Mouse (Mus musculus) lung, embryonic 16.5 days (tissue): ENCODE measurements around the gene Ankrd44. TPM values are rescaled to one million over a fixed set of nuclear protein-coding genes. Genes with fewer than 3 reads are reported as not detected.

Experiments used
- ATAC-seq: fragments of 200-750 bp; cut with Nextera tagmentation; 2 replicates; pipeline ENCODE4 v1.8.0; 2017; ENCODE audit warnings: low read depth, mild to moderate bottlenecking, moderate library complexity
- H3K27ac ChIP-seq: fragments of 300-500 bp; sonication (generic); 2 replicates; pipeline ENCODE4 v1.5.1; 2014; ENCODE audit warnings: mild to moderate bottlenecking, control low read depth, low read length
- H3K27me3 ChIP-seq: fragments of 300-500 bp; sonication (generic); 2 replicates; pipeline ENCODE4 v1.6.1; 2014; ENCODE audit warnings: low read depth, low read length, mixed read lengths; ENCODE audit not compliant: control insufficient read depth, insufficient read depth
- H3K36me3 ChIP-seq: fragments of 300-500 bp; sonication (generic); 2 replicates; pipeline ENCODE4 v1.6.1; 2014; ENCODE audit warnings: low read length; ENCODE audit not compliant: control insufficient read depth, insufficient read depth
- H3K4me1 ChIP-seq: fragments of 300-500 bp; sonication (generic); replicated peaks from 2 replicates; pipeline ENCODE4 v1.6.1; 2014; ENCODE audit warnings: low read length, mixed read lengths; ENCODE audit not compliant: control insufficient read depth, insufficient read depth
- H3K4me2 ChIP-seq: fragments of 300-500 bp; sonication (generic); 2 replicates; pipeline ENCODE4 v1.6.1; 2014; ENCODE audit warnings: low read depth, low read length, control low read depth
- H3K4me3 ChIP-seq: fragments of 300-500 bp; sonication (generic); 2 replicates; pipeline ENCODE4 v1.5.1; 2014; ENCODE audit warnings: mild to moderate bottlenecking, low read length, control low read depth
- H3K9ac ChIP-seq: fragments of 300-500 bp; sonication (generic); 2 replicates; pipeline ENCODE4 v1.6.1; 2014; ENCODE audit warnings: low read length, control low read depth
- H3K9me3 ChIP-seq: fragments of 300-500 bp; sonication (generic); 2 replicates; pipeline ENCODE4 v1.6.1; 2016; ENCODE audit warnings: low read length; ENCODE audit not compliant: control insufficient read depth
- WGBS: fragments of 180-500 bp; shearing (Covaris S2); extraction: QIAGEN DNeasy Blood & Tissue Kit; methylation state at CpG from one replicate; pipeline ENCODE4 v1.1.7; 2014; 5-methylcytosine and 5-hydroxymethylcytosine counted together
- polyA plus RNA-seq: library from polyadenylated mRNA; unstranded; fragments of >200 nt; fragmentation: Nextera tagmentation; extraction: Ambion mirVana; gene quantifications from 2 replicates; pipeline ENCODE4 v1.2.1, GENCODE M21; 2015

Gene Ankrd44
- polyA plus RNA-seq, 1 experiment from 2014 or later, result 19.5 TPM

- H3K27ac ChIP-seq, result no peak overlapping the region
- no peaks in the 10 kb centered on the region for H3K27me3 ChIP-seq
- peaks cover 4% of the 10 kb centered on the region for H3K4me1 ChIP-seq
- no peaks in the 10 kb centered on the region for H3K9me3 ChIP-seq
- ATAC-seq, result no peak
- no peak overlapping the region for H3K4me3 ChIP-seq
- 93% methylated on average over 9 of the region's 9 CpGs for WGBS
- H3K36me3 ChIP-seq, result no peaks in the 10 kb centered on the region
- H3K4me2 ChIP-seq, result no peak overlapping the region
- H3K9ac ChIP-seq, result no peak overlapping the region
Measured at GRCm38 (mm10) chr1:54804406-54804805, 121.8 kb downstream of the Ankrd44 start.

GRCm38 (mm10) chr1:54802703-54803102 lies 123.5 kb downstream of the Ankrd44 start:
- Histone ChIP-seq H3K9ac (no peak overlapping the region), H3K27ac (no peak overlapping the region), H3K36me3 (no peaks in the 10 kb centered on the region), H3K4me2 (no peak overlapping the region), H3K9me3 (no peaks in the 10 kb centered on the region), H3K27me3 (no peaks in the 10 kb centered on the region), H3K4me1 (peaks cover 10% of the 10 kb centered on the region), H3K4me3 (no peak overlapping the region)
- ATAC-seq, result peak; percentile 46
- WGBS, result 56% methylated on average over 11 of the region's 11 CpGs

GRCm38 (mm10) chr1:54801256-54801655 lies 124.9 kb downstream of the Ankrd44 start:
- no peak overlapping the region for H3K4me3 ChIP-seq
- 69% methylated on average over 2 of the region's 3 CpGs for WGBS
- no peak overlapping the region for H3K9ac ChIP-seq
- H3K27me3 ChIP-seq, result no peaks in the 10 kb centered on the region
- no peak overlapping the region for H3K27ac ChIP-seq
- peaks cover 10% of the 10 kb centered on the region for H3K4me1 ChIP-seq
- no peaks in the 10 kb centered on the region for H3K36me3 ChIP-seq
- H3K4me2 ChIP-seq, result no peak overlapping the region
- H3K9me3 ChIP-seq, result no peaks in the 10 kb centered on the region
- ATAC-seq, result no peak

GRCm38 (mm10) chr1:54799421-54799820 lies 126.8 kb downstream of the Ankrd44 start:
- Histone ChIP-seq H3K4me3 (no peak overlapping the region), H3K27ac (no peak overlapping the region), H3K36me3 (no peaks in the 10 kb centered on the region), H3K27me3 (no peaks in the 10 kb centered on the region), H3K9ac (no peak overlapping the region), H3K4me2 (no peak overlapping the region), H3K4me1 (peaks cover 10% of the 10 kb centered on the region), H3K9me3 (no peaks in the 10 kb centered on the region)
- ATAC-seq, result peak; percentile 69; the same call in 1 of the 2 replicates
- 30% methylated on average over 1 of the region's 1 CpGs for WGBS

- H3K27ac ChIP-seq, result no peak overlapping the region
- no peak overlapping the region for H3K9ac ChIP-seq
- H3K4me2 ChIP-seq, result no peak overlapping the region
- H3K9me3 ChIP-seq, result no peaks in the 10 kb centered on the region
- no peak for ATAC-seq
- H3K27me3 ChIP-seq, result no peaks in the 10 kb centered on the region
- peaks cover 10% of the 10 kb centered on the region for H3K4me1 ChIP-seq
- 67% methylated on average over 3 of the region's 3 CpGs for WGBS
- H3K4me3 ChIP-seq, result no peak overlapping the region
- no peaks in the 10 kb centered on the region for H3K36me3 ChIP-seq
Measured at GRCm38 (mm10) chr1:54798415-54798814, 127.8 kb downstream of the Ankrd44 start.

GRCm38 (mm10) chr1:54794709-54795108 lies 131.5 kb downstream of the Ankrd44 start:
- Histone ChIP-seq H3K27me3 (no peaks in the 10 kb centered on the region), H3K9me3 (no peaks in the 10 kb centered on the region), H3K4me1 (peaks cover 8% of the 10 kb centered on the region), H3K4me2 (no peak overlapping the region), H3K27ac (no peak overlapping the region), H3K4me3 (no peak overlapping the region), H3K36me3 (no peaks in the 10 kb centered on the region), H3K9ac (no peak overlapping the region)
- 88% methylated on average over 2 of the region's 2 CpGs for WGBS
- ATAC-seq, result no peak

- no peak overlapping the region for H3K9ac ChIP-seq
- H3K27ac ChIP-seq, result no peak overlapping the region
- 68% methylated on average over 3 of the region's 3 CpGs for WGBS
- H3K4me1 ChIP-seq, result peaks cover 2% of the 10 kb centered on the region; the same call in 1 of the 2 replicates
- no peak overlapping the region for H3K4me2 ChIP-seq
- H3K4me3 ChIP-seq, result no peak overlapping the region
- no peaks in the 10 kb centered on the region for H3K36me3 ChIP-seq
- no peaks in the 10 kb centered on the region for H3K9me3 ChIP-seq
- no peaks in the 10 kb centered on the region for H3K27me3 ChIP-seq
- no peak for ATAC-seq
Measured at GRCm38 (mm10) chr1:54791406-54791805, 134.8 kb downstream of the Ankrd44 start.

GRCm38 (mm10) chr1:54789327-54789960 lies 136.7 kb downstream of the Ankrd44 start:
- WGBS, result 43% methylated on average over 7 of the region's 7 CpGs
- H3K4me3 ChIP-seq, result no peak overlapping the region
- no peaks in the 10 kb centered on the region for H3K27me3 ChIP-seq
- no peaks in the 10 kb centered on the region for H3K36me3 ChIP-seq
- peak; percentile 43; the same call in 1 of the 2 replicates for ATAC-seq
- H3K4me1 ChIP-seq, result peaks cover 2% of the 10 kb centered on the region; the same call in 1 of the 2 replicates
- H3K4me2 ChIP-seq, result no peak overlapping the region
- H3K9ac ChIP-seq, result no peak overlapping the region
- no peaks in the 10 kb centered on the region for H3K9me3 ChIP-seq
- H3K27ac ChIP-seq, result no peak overlapping the region

GRCm38 (mm10) chr1:54788337-54788736 lies 137.8 kb downstream of the Ankrd44 start:
- Histone ChIP-seq H3K36me3 (no peaks in the 10 kb centered on the region), H3K4me2 (no peak overlapping the region), H3K27ac (no peak overlapping the region), H3K9me3 (no peaks in the 10 kb centered on the region), H3K9ac (no peak overlapping the region), H3K4me3 (no peak overlapping the region), H3K4me1 (peaks cover 2% of the 10 kb centered on the region; the same call in 1 of the 2 replicates), H3K27me3 (no peaks in the 10 kb centered on the region)
- no peak for ATAC-seq
- WGBS, result 61% methylated on average over 4 of the region's 4 CpGs
